26 mouse cellular contexts compared by ENCODE assay signal in genomic region chr7:13013671-13014070, GRCm38 (mm10). TPM values are rescaled to one million over a fixed set of nuclear protein-coding genes. Genes with fewer than 3 reads are reported as not detected.
DNase-seq lines count a peak whose midpoint lies in the region; ATAC-seq and TF ChIP-seq lines count a peak whose summit lies in the region.
"Had no signal": no experiment of that assay in that cellular context is flagged by ENCODE, and none has a peak within 500 bp of the region (broad histone marks: within the 10 kb centered on the region; RNA-seq: fewer than 3 reads in every experiment).

No protein-coding gene starts in this region.

- peaks cover 27% of the 10 kb centered on the region for H3K4me1 ChIP-seq in liver, postnatal 0 days (ENCODE audit: insufficient read depth)
- peaks cover 2% of the 10 kb centered on the region; the same call in 1 of the 2 replicates for H3K4me1 ChIP-seq in liver, embryonic 11.5 days (replicated peaks; ENCODE audit: control insufficient read depth, insufficient read depth, low read length)
- H3K4me1 ChIP-seq in ES-E14 (ENCODE audit: control insufficient read depth in 2 of 2, insufficient read depth in 2 of 2, low read length in 2 of 2, poor library complexity in 1 of 2): peaks cover 14 to 18% of the 10 kb centered on the region in 2 experiments; a peak in 3 of 4 replicates

- DNase-seq in heart, adult 11 months: peak; percentile 73
- DNase-seq in heart, adult 8-10 months (ENCODE audit: low spot score): no peak
- no peak for DNase-seq in liver, postnatal 0 days
- DNase-seq in liver, embryonic 11.5 days (ENCODE audit: low spot score): no peak
- DNase-seq in ES-E14 (ENCODE audit: low read depth, low spot score): no peak
- no peak for DNase-seq in lung, postnatal 10 days
- DNase-seq: adrenal gland, postnatal 10 days; adrenal gland, postnatal 36 days; cerebellum, adult 18-20 months; cerebellum, adult 9-10 months; cerebellum, postnatal 14 days; gastrocnemius, postnatal 10 days; gastrocnemius, postnatal 36 days; heart, postnatal 10 days; heart, postnatal 36 days had no signal

- no peaks in the 10 kb centered on the region for H3K9me3 ChIP-seq in liver, postnatal 0 days (ENCODE audit: low read length)
- no peaks in the 10 kb centered on the region for H3K9me3 ChIP-seq in liver, embryonic 11.5 days (ENCODE audit: control insufficient read depth, low read length)
- no peaks in the 10 kb centered on the region for H3K9me3 ChIP-seq in ES-E14 (ENCODE audit: control insufficient read depth, insufficient read depth, low read depth, low read length)
- H3K9me3 ChIP-seq: forebrain, embryonic 10.5 days; forebrain, embryonic 13.5 days; heart, embryonic 12.5 days; heart, embryonic 15.5 days; hindbrain, embryonic 13.5 days had no signal

- in situ Hi-C loops in ES-E14 (cut with MboI; ENCODE audit: low sequenced_read_pairs in 2 of 2, unreplicated experiment in 2 of 2): no loop called here

- no peak for TF ChIP-seq EP300 in liver, postnatal 0 days (IDR thresholded peaks at IDR 0.05; ENCODE audit: low read depth)

- 60% methylated on average over 4 of the region's 4 CpGs for WGBS in liver, postnatal 0 days (ENCODE audit: insufficient replicate concordance)
- WGBS in liver, embryonic 11.5 days: 66% methylated on average over 4 of the region's 4 CpGs

- H3K27me3 ChIP-seq in liver, postnatal 0 days (ENCODE audit: insufficient read depth, low read length): no peaks in the 10 kb centered on the region
- no peaks in the 10 kb centered on the region for H3K27me3 ChIP-seq in liver, embryonic 11.5 days (replicated peaks; ENCODE audit: control insufficient read depth, insufficient read depth, low read length)
- H3K27me3 ChIP-seq: forebrain, embryonic 13.5 days; heart, embryonic 12.5 days; heart, embryonic 15.5 days had no signal

- no peak overlapping the region for H3K4me2 ChIP-seq in liver, postnatal 0 days (ENCODE audit: low read depth, low read length)
- no peak overlapping the region for H3K4me2 ChIP-seq in liver, embryonic 11.5 days
- H3K4me2 ChIP-seq: forebrain, embryonic 13.5 days; heart, embryonic 12.5 days; heart, embryonic 15.5 days; hindbrain, embryonic 13.5 days had no signal

- no peak for TF ChIP-seq CTCF in liver, postnatal 0 days (IDR thresholded peaks at IDR 0.05; ENCODE audit: low read depth)

- H3K9ac ChIP-seq in liver, postnatal 0 days (replicated peaks): no peak overlapping the region
- H3K9ac ChIP-seq in liver, embryonic 11.5 days (ENCODE audit: low read depth, low read length): no peak overlapping the region
- H3K9ac ChIP-seq in ES-E14 (ENCODE audit: insufficient read depth, low read depth, low read length, poor library complexity, severe bottlenecking): peak overlapping the region; percentile 69
- H3K9ac ChIP-seq: forebrain, embryonic 13.5 days; heart, embryonic 12.5 days; heart, embryonic 15.5 days; hindbrain, embryonic 13.5 days had no signal

- H3K27ac ChIP-seq in liver, postnatal 0 days (ENCODE audit: low read depth): peak overlapping the region; percentile 17; the same call in 1 of the 2 replicates
- H3K27ac ChIP-seq in liver, embryonic 11.5 days (ENCODE audit: low read depth, low read length): no peak overlapping the region
- peak overlapping the region; percentile 100 for H3K27ac ChIP-seq in ES-E14 (ENCODE audit: insufficient read depth, low read depth, low read length, poor library complexity, severe bottlenecking)
- H3K27ac ChIP-seq: forebrain, embryonic 10.5 days; forebrain, embryonic 13.5 days; heart, embryonic 15.5 days; hindbrain, embryonic 10.5 days; hindbrain, embryonic 13.5 days had no signal

- no peak overlapping the region for H3K4me3 ChIP-seq in liver, postnatal 0 days (ENCODE audit: low read depth, low read length)
- no peak overlapping the region for H3K4me3 ChIP-seq in liver, embryonic 11.5 days (ENCODE audit: low read depth, low read length)
- peak overlapping the region in 1 of 2 experiments; percentile 11; a peak in 1 of 4 replicates for H3K4me3 ChIP-seq in ES-E14 (ENCODE audit: insufficient read depth in 1 of 2, low read depth in 1 of 2, low read length in 2 of 2, poor library complexity in 1 of 2, severe bottlenecking in 1 of 2)
- H3K4me3 ChIP-seq: forebrain, embryonic 10.5 days; forebrain, embryonic 13.5 days; heart, embryonic 12.5 days; heart, embryonic 15.5 days; hindbrain, embryonic 10.5 days; hindbrain, embryonic 13.5 days had no signal

- no peak for ATAC-seq in liver, postnatal 0 days
- no peak for ATAC-seq in liver, embryonic 11.5 days (replicated peaks; ENCODE audit: low FRiP score)
- ATAC-seq: forebrain, embryonic 13.5 days; forebrain, embryonic 16.5 days; hindbrain, embryonic 16.5 days had no signal

- H3K36me3 ChIP-seq in liver, postnatal 0 days (replicated peaks; ENCODE audit: insufficient read depth, low read length): no peaks in the 10 kb centered on the region
- no peaks in the 10 kb centered on the region for H3K36me3 ChIP-seq in liver, embryonic 11.5 days (ENCODE audit: control insufficient read depth, insufficient read depth, low read length)
- H3K36me3 ChIP-seq in ES-E14 (ENCODE audit: control insufficient read depth, insufficient read depth, low read length, poor library complexity, severe bottlenecking): no peaks in the 10 kb centered on the region
- H3K36me3 ChIP-seq: forebrain, embryonic 10.5 days; heart, embryonic 12.5 days; heart, embryonic 15.5 days; hindbrain, embryonic 10.5 days; hindbrain, embryonic 13.5 days had no signal

TF ChIP-seq in ES-E14, 5 proteins besides CTCF, POLR2A, EP300 and RAD21:
- TF ChIP-seq HCFC1 (IDR thresholded peaks at IDR 0.05; ENCODE audit: borderline replicate concordance, insufficient read depth, low read length): no peak
- TF ChIP-seq ZNF384 (IDR thresholded peaks at IDR 0.05; ENCODE audit: low read depth, low read length): no peak
- no peak for TF ChIP-seq CHD2 (IDR thresholded peaks at IDR 0.05; ENCODE audit: low read depth, low read length)
- no peak for TF ChIP-seq ZC3H11A (IDR thresholded peaks at IDR 0.05; ENCODE audit: borderline replicate concordance, low read depth, low read length)
- no peak for TF ChIP-seq MAFK (IDR thresholded peaks at IDR 0.05; ENCODE audit: insufficient read depth, low read depth, low read length)

RNA-seq across cellular contexts. Expression of gene Zbtb45, which starts 3.8 kb away (rescaled TPM):
- total RNA-seq in heart, adult 8-10 months (2022): 10 to 100 TPM in 1 of 4 experiments, 1 to 10 TPM in 3; 6.9 to 11.3 (median 7.2) TPM
- 5.6 and 7.2 TPM in 2 replicates for polyA plus RNA-seq in liver, postnatal 0 days (2015; fragmentation: Nextera tagmentation; extraction: Ambion mirVana)
- polyA plus RNA-seq in liver, embryonic 11.5 days (2014; fragmentation: Nextera tagmentation; extraction: Ambion mirVana): 27.5 and 27.9 TPM in 2 replicates
- total RNA-seq in ES-E14 (2012; rRNA removed): 23.7 and 26.7 TPM in 2 replicates

RNA-seq across cellular contexts. Expression of gene Trim28, which starts 14.8 kb away (rescaled TPM):
- 10 to 100 TPM; 77.8 to 92.6 (median 83.6) TPM for total RNA-seq in heart, adult 8-10 months (2022)
- 56.0 and 59.1 TPM in 2 replicates for polyA plus RNA-seq in liver, postnatal 0 days (2015; fragmentation: Nextera tagmentation; extraction: Ambion mirVana)
- 339 and 346 TPM in 2 replicates for polyA plus RNA-seq in liver, embryonic 11.5 days (2014; fragmentation: Nextera tagmentation; extraction: Ambion mirVana)
- total RNA-seq in ES-E14 (2012; rRNA removed): 2,698 and 2,854 TPM in 2 replicates

RNA-seq across cellular contexts. Expression of gene Slc27a5, which starts 15.7 kb away (rescaled TPM):
- not detected for total RNA-seq in heart, adult 8-10 months (2022)
- polyA plus RNA-seq in liver, postnatal 0 days (2015; fragmentation: Nextera tagmentation; extraction: Ambion mirVana): 103 and 122 TPM in 2 replicates
- polyA plus RNA-seq in liver, embryonic 11.5 days (2014; fragmentation: Nextera tagmentation; extraction: Ambion mirVana): 0.52 and 1.1 TPM in 2 replicates
- total RNA-seq in ES-E14 (2012; rRNA removed): 0.45 and 0.69 TPM in 2 replicates
- total RNA-seq: gastrocnemius, postnatal 36 days; granulocyte monocyte progenitor cell, adult 5-6 weeks; heart, postnatal 10 days; heart, postnatal 36 days had no signal
- polyA plus RNA-seq: embryonic facial prominence, embryonic 11.5 days; embryonic facial prominence, embryonic 14.5 days; forebrain, embryonic 10.5 days; heart, embryonic 12.5 days; heart, embryonic 15.5 days had no signal

RNA-seq across cellular contexts. Expression of gene Chmp2a, which starts 20.9 kb away (rescaled TPM):
- 100 to 1,000 TPM; 142 to 153 (median 147) TPM for total RNA-seq in heart, adult 8-10 months (2022)
- 132 TPM in 2 replicates for polyA plus RNA-seq in liver, postnatal 0 days (2015; fragmentation: Nextera tagmentation; extraction: Ambion mirVana)
- 134 and 142 TPM in 2 replicates for polyA plus RNA-seq in liver, embryonic 11.5 days (2014; fragmentation: Nextera tagmentation; extraction: Ambion mirVana)
- 103 and 143 TPM in 2 replicates for total RNA-seq in ES-E14 (2012; rRNA removed)

RNA-seq across cellular contexts. Expression of gene Ube2m, which starts 24.4 kb away (rescaled TPM):
- total RNA-seq in heart, adult 8-10 months (2022): 100 to 1,000 TPM; 204 to 216 (median 210) TPM
- 53.8 and 59.8 TPM in 2 replicates for polyA plus RNA-seq in liver, postnatal 0 days (2015; fragmentation: Nextera tagmentation; extraction: Ambion mirVana)
- 178 and 183 TPM in 2 replicates for polyA plus RNA-seq in liver, embryonic 11.5 days (2014; fragmentation: Nextera tagmentation; extraction: Ambion mirVana)
- total RNA-seq in ES-E14 (2012; rRNA removed): 73.8 and 92.8 TPM in 2 replicates

Comparison
In these comparisons a context has a peak if more than half of its experiments do, and no peak if none do; other contexts are left out.
1. RNA of gene Trim28, which starts 14.8 kb away (total RNA-seq): 2,698 to 2,854 TPM in ES-E14; 77.8 to 92.6 TPM in heart, adult 8-10 months; every median in the first group is over 10 times any median in the second.